Mouse (Mus musculus): ENCODE results near the gene Inf2. TPM values are rescaled to one million over a fixed set of nuclear protein-coding genes. Genes with fewer than 3 reads are reported as not detected.

The Inf2 gene
- polyA plus RNA-seq, 1 experiment = 39.9 TPM

GRCm38 (mm10) chr12:112664656-112665055, 76.1 kb downstream of the Inf2 start:
- Histone ChIP-seq H3K27me3 (ENCODE audit: control insufficient read depth, insufficient read depth, low read length) (no peaks in the 10 kb centered on the region), H3K27ac (ENCODE audit: insufficient read depth, low read length) (no peak overlapping the region), H3K4me1 (ENCODE audit: control insufficient read depth, insufficient read depth, insufficient read length) (peaks cover 8% of the 10 kb centered on the region; the same call in 1 of the 2 replicates), H3K4me3 (ENCODE audit: extremely low read depth, insufficient read depth, insufficient read length) (no peak overlapping the region), H3K36me3 (ENCODE audit: control insufficient read depth, insufficient read depth, low read length) (peaks cover 23% of the 10 kb centered on the region)
- no peak for DNase-seq (ENCODE audit: low read depth in 1 of 2, low spot score in 2 of 2)
- WGBS = 83% methylated on average over 5 of the region's 5 CpGs
- no peak for TF ChIP-seq POLR2A (IDR thresholded peaks at IDR 0.05; ENCODE audit: low read depth, low read length)
- TF ChIP-seq CTCF (IDR thresholded peaks at IDR 0.05; ENCODE audit: extremely low read depth, insufficient read depth, insufficient read length, insufficient replicate concordance) = no peak

Other genes starting within 250 kb of the Inf2 start
- 0.39 and 0.53 TPM in 2 replicates for gene A530016L24Rik, start 99.3 kb upstream of the Inf2 start, polyA plus RNA-seq (2012; rRNA removed)
- 0.02 TPM in 1 of 2 replicates, not detected in the other for gene Tmem179, start 72.0 kb upstream of the Inf2 start, polyA plus RNA-seq (2012; rRNA removed)
- gene Adssl1, start 31.3 kb downstream of the Inf2 start, polyA plus RNA-seq (2012; rRNA removed) = 10.7 and 18.8 TPM in 2 replicates
- 31.6 and 42.5 TPM in 2 replicates for gene Siva1, start 55.9 kb downstream of the Inf2 start, polyA plus RNA-seq (2012; rRNA removed)
- 105 and 137 TPM in 2 replicates for gene Akt1, start 86.1 kb downstream of the Inf2 start, polyA plus RNA-seq (2012; rRNA removed)
- 7.6 and 11.5 TPM in 2 replicates for gene Zbtb42, start 90.0 kb downstream of the Inf2 start, polyA plus RNA-seq (2012; rRNA removed)
- gene Cep170b, start 131.7 kb downstream of the Inf2 start, polyA plus RNA-seq (2012; rRNA removed) = 7.6 and 9.1 TPM in 2 replicates
- gene Pld4, start 171.9 kb downstream of the Inf2 start, polyA plus RNA-seq (2012; rRNA removed) = 332 and 401 TPM in 2 replicates
- 0.46 and 0.83 TPM in 2 replicates for gene Ahnak2, start 213.9 kb downstream of the Inf2 start, polyA plus RNA-seq (2012; rRNA removed)
- 0.83 and 1.1 TPM in 2 replicates for gene Clba1, start 220.2 kb downstream of the Inf2 start, polyA plus RNA-seq (2012; rRNA removed)
- gene Cdca4, start 240.6 kb downstream of the Inf2 start, polyA plus RNA-seq (2012; rRNA removed) = 30.4 and 34.0 TPM in 2 replicates